Mouse (Mus musculus): ENCODE data around the gene Gmip.

Gene Gmip

DNA sequence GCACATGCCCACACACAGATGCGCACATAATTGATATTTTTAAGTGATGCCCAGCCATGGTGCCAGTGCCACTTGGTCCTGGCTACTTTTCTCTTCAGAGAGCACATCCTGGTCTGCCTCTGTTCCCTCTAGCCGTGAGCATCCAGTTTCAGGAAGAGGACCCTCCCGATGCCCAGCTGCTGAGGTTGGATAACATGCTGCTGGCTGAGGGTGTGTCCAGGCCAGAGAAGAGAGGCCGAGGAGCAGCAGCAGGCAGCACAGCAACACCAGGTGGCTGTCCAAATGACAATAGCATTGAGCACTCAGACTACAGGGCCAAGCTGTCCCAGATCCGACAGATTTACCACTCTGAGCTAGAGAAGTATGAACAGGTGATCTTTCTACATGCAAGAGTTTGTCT is 55.7 kb downstream of the Gmip start:
- no peak for DNase-seq

DNA sequence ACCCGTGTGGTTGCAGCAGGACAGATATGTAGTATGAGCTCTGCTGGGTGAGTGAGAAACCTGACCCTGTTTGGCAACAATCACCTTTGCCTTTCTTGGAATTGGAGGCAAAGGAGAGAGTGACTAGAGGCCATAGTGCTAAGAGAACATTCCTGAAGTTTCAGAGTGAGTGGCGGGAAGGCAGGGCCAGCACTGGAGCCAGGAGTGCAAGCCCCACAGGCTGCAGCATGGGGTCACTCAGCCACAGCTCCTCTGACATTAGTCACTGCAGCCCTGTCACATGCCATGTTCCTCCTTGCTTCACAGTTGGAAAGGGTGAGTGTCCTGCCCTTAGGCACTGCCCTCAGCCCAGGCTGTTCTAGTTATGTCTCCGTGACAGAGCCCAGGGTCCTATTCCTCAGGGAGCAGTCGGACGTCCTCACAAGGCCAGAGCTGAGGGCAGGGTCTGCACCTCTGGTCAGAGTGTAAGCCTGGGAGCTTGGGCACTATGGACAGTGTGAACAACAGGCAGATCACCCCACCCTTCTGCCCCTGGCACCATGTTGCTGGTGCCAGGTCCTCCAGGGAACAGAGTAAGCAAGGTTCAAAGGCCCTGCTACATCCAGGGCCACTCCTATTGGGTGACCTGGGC is 59.3 kb downstream of the Gmip start:
- DNase-seq, result no peak

DNA sequence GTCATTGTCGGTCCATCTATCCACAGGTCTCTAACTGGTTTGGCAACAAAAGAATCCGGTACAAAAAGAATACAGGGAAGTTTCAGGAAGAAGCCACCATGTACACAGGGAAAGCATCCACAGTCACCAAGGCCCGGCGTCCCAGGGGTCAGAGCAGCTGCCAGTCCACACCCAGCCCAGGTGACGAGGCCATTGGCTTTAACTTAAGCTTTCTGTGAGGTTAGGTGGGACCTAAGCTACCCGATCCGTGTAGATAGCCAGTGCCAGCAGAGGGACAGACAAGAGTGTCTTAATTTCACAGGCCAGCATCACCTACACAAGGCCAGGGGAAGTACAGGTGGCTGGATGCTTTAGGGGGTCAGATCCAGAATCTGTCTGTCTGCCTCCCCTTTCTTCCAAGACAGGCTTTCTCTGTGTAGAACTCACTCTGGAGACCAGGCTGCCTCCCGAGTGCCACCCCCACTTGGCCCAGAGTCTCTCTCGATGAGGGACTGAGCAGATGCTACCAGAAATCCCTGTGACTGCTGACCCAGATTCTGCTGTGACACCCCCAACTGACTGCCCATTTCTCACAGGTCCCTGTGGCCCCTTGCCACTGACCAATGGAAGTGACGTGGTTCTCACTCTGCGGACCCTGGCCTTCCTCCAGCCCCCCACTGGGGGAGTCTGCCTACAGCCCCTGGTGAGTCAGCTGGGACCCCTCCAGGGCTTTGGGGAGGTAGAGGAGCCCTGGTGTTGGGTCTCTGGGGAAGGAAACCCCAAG is 61.7 kb downstream of the Gmip start:
- DNase-seq, result no peak

DNA sequence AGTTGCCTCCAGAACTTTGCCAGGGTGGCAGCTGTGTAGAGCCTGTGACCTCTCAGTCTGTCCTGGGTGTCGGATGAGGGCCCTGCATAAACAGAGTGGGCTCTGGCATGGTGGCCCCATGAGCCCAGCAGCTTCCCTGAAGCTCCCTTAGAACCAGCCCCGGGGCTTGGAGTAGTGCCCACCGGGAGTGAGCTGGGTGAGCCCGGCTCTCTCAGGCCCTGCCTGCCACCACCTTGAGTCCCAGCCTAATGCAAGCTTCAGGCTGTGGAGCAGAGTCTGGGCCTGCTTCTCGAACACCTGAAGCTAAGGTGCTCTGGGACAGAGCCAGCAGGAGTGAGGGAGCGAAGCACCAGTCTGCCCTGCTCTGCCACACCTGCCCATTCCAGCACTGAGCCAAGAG is 62.4 kb downstream of the Gmip start:
- no peak for DNase-seq

All from layer of hippocampus, adult 9-11 months (tissue).